Mouse (Mus musculus) right cerebral cortex, postnatal 4 days (tissue): ENCODE data around the gene Tcf7l1.
A peak's percentile ranks its signal among the peaks of the same experiment; 100 is the strongest.

ENCODE experiments used
- DNase-seq: peaks from one replicate; pipeline ENCODE4 v3.0.0-alpha.2; 2022

Tcf7l1 gene

DNA sequence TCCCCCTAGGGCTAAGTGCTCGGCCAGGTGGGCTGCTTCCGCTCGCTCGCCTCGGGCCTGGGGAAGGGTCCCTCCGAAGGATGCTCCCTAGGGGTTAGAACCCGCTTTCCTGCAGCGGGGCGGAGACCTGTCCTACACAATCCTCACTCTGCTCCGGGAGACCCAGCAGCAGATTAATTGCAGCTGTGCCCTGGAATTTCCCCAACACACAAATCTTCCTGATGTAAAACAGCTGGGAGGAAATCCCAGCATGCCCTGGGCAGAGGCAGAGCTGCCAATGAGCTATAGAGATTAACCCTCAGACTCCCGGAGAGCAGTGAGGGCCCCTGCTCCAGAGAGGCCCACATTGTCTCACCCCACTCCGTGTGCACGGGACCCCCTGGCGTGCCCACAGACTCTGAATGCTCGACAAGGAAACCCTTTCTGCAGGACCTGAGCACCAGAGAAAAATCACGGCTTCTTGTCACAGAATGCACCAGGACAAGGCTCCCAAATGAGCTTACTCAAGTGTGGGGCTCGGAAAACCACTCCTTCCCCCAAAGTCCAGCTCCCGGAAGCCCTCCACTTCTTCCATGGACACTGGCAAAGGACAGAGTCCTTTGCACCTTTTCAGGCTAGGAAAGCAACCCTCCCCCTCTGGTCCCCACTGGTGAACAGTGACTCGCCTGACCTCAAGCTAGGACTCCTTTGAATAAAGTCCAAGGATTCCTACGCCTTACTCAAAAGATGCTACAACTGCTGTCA, 133.6 kb downstream of the Tcf7l1 start:
- no peak for DNase-seq

GRCm38 (mm10) chr6:72654355-72654754, 134.7 kb downstream of the Tcf7l1 start:
- no peak for DNase-seq

DNA sequence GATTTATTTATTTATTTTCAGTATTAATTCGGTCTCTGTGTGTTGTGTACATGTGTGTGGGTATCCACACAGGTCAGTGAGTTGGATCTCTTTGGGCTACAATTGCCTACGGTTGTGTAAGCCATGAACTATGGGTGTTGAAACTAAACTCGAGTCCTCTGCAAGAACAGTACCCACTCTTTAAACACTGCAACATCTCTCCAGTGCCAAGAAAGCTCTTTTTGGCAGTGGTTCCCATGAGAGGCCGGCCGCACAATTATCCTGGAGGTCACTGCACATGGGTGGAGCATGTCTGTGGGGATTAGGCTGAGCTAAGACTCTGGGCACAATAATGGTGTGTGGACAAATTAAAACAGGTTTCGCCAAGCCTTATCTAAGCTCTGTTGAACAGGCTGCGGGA, 135.6 kb downstream of the Tcf7l1 start:
- no peak for DNase-seq

- peak; percentile 22 for DNase-seq
These were observed 138.7 kb downstream of the Tcf7l1 start for GRCm38 (mm10) chr6:72650338-72650851.

DNA sequence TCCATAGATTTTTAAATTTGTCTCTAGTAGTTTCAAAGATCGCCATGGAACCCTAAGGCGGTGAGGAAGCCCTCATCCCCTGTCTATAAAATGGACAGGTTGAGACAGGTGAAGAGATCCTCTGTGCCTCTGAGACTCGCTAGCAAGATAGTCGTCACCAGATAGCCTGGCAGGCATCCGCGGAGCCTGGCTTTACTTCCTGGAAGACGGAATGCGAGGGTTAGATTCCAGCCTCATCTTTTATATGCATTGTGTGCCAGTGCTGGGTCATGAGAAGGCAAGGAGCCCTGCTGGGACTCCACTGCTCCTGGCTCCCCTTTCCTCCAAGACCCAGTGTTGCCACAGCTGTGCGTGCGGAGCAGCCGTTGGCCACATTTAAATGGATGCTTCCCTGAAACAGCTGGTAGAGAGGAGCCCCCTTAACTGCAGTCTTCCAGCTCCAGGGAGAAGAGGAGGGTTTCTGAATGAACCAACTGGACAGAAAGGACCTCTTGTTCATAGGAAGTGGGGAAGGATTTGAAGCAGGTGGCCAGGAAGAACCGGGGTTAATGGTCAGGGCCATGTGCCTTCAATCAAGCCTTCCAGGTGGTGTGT, 141.0 kb downstream of the Tcf7l1 start:
- no peak for DNase-seq

GRCm38 (mm10) chr6:72647383-72647820, 141.7 kb downstream of the Tcf7l1 start:
- peak; percentile 84 for DNase-seq

- DNase-seq = no peak
These were observed 143.7 kb downstream of the Tcf7l1 start for GRCm38 (mm10) chr6:72645364-72645763.

GRCm38 (mm10) chr6:72644576-72644975, 144.5 kb downstream of the Tcf7l1 start:
- DNase-seq = no peak

- no peak for DNase-seq
These were observed 147.7 kb downstream of the Tcf7l1 start for GRCm38 (mm10) chr6:72641218-72641954.

DNA sequence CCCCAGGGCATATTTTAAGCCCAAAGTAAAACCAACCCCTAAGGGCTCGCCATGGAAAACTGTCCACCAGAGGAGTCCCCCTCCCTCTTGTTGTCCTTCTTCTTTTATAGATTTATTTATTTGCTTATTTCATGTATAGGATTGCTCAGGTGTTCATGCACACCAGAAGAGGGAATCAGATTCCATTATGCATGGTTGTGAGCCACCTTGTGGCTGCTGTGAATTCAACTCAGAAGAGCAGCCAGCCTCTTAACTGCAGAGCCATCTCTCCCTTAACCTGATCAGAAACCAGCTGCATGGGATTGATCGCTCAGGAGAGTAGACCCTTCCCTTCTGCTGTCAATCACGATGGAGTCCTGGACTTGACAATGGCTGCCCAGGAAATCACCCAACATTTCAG, 152.1 kb downstream of the Tcf7l1 start:
- no peak for DNase-seq

DNA sequence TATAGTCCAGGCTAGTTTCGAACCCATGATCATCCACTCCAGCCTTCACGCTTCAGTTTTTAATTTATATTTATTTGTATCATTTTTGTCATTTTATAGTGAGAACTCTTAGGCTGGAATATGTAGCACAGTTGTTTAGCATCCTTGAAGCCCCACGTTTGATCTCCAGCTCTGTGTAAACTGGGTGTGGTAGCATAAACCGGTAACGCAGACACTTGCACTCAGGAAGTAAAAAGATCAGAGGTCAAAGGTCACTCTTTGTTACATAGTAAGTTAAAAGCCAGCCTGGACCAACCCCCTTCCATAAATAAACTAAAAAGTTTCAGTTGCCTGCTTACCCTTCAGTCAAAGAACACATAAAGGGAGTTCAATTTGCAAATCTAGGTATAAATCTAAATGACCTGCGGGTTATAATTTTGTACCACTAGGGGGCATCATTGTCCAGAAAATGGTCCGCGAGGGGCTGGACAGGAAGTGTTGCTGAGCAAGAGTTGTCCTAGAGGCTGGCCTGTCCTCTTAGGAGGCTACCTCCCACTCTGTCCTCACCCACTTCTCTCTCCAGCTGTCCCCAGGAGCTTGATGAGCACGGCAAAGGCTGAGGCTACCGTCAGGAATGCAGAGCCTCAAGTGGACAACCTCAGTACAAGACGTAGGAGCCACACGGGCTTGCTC, 153.2 kb downstream of the Tcf7l1 start:
- no peak for DNase-seq

DNA sequence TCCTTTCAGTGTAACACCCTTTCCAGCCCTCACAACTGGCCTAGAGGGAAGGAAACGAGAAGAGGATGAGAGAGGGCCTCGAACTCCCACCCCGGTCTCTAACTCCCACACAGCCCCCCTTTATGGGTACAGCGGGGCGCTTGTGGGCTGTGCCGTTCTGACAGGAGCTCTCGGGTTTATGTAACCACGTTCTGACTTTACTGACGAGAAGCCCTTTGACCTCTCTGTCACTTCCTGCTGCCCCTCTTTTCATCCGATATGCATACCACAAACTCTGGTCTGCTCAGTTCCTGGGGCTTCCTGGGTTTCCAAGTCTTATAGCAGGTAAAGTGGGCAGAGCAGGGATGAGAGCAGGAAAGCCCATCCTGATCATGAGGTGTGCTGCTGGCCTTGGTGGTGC, 154.7 kb downstream of the Tcf7l1 start:
- DNase-seq = no peak

DNA sequence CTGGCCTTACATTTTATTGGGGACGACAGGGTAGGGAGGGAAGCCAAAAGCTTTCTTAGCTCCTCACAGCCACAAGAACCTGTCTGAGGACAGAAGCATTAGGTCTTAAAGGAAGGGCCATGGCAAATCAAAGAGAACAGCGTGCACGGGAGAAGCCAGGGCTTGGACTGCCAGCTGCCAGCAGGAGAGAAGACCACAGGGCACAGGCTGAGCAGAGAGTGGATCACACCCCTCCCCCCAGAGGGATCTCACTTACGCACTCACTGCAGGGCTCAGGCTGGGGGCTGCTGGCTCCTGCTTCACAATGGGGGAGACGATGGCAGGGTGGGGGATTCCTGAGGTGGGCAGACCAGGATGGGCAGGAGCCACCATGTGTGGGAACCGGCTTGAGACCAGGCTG, 157.4 kb downstream of the Tcf7l1 start:
- DNase-seq = no peak

DNA sequence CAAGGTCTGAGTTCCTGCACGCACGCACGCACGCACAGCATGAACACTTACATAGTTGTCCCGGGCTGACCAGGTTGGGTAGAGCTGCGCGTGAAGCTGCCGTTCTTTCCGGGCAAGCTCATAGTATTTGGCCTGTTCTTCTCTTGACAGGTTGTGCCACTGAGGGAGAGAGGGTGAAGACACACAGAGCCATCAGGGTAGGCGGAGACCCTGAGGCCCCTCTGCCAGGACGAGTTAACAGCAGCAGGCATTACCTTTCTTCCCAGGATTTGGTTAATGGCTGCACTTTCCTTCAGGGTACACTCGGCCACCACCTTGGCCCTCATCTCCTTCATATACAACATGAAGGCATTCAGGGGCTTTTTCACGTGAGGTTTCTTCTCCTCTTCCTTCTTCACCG, 158.1 kb downstream of the Tcf7l1 start:
- no peak for DNase-seq

DNA sequence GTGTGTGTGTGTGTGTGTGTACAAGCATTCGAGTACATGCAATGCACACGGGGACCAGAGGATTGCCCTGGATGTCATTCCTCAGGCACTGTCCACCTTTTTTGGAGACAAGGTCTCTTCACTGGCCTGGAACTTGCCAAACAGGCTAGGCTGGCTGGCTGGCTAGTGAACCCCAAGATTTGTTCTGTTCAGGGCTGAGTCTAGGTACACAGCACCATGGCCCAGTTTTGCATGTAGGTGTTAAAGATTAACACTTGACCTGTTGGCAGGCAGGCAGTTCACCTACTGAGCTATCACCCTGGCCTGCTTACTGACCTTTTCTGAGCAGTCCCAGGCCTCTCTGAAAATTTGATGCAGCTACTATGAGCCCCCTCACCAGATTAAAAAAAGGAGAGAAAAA, 158.7 kb downstream of the Tcf7l1 start:
- no peak for DNase-seq

GRCm38 (mm10) chr6:72627276-72627675, 161.8 kb downstream of the Tcf7l1 start:
- DNase-seq = no peak

GRCm38 (mm10) chr6:72626391-72626790, 162.7 kb downstream of the Tcf7l1 start:
- DNase-seq = no peak

GRCm38 (mm10) chr6:72623661-72624402, 165.2 kb downstream of the Tcf7l1 start:
- DNase-seq = no peak

DNA sequence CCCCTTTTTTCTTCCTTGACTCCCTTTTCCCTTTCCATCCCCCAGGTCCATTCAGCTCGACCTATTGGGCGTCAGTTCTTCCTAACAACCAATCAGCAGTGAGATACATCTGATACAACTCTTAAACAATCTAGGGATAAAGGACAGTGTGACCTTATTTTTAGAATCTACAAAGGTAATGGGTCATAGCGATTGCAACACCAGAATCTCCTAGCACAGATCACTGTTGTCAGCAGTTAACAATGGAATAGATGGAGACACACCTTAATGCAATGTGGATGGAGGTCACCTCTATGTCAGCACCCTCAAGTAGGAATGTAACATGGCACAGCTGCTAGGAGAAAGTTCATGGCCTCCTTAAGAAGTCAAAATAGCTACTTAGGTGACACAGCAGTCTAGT, 166.1 kb downstream of the Tcf7l1 start:
- DNase-seq = no peak

- no peak for DNase-seq
These were observed 168.1 kb downstream of the Tcf7l1 start for GRCm38 (mm10) chr6:72620920-72621319.

DNA sequence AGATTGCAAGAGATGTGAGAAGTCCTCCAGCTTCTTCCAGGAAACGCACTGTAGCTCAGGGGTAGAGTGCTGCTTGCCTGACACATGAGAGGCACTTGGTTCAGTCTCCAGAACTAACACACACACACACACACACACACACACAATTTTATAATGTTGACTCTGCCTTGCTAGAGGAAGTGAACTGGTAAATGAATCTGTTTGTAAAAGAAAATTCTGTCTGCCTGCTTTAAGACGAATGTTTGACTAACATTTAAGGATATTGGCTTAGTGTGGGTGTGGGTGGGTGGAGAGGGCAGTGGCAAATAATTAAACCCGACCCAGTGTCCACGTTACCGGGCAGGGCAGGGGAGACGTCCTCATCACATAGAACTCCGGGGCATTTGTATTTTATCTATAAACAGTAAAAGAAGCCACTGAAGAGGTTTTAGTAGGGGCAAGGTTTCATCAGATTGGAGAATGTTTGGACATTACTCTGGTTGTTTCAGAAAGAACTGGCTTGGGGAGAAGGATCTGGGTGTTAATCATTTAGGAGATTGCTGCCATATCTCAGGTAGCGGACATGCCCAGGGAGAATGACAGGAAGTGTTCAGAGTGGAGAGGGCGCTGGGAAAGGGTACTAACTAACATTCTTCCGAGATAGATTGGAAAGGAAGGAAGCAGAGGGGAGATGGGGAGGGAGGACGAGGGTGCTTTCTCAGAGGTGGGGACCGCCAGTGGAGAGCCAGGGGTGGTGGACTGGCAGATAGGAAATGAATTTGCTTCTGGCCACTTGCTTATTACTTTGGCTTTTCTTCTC, 169.1 kb downstream of the Tcf7l1 start:
- no peak for DNase-seq
